Mouse (Mus musculus) hindbrain, embryonic 14.5 days (tissue): Measurements from ENCODE around the gene Igflr1. TPM values are rescaled to one million over a fixed set of nuclear protein-coding genes. Genes with fewer than 3 reads are reported as not detected.

Experiments
- ATAC-seq: fragments of 200-750 bp; cut with Nextera tagmentation; 2 replicates; pipeline ENCODE4 v1.8.0; 2017; ENCODE audit warnings: moderate number of reproducible peaks, mild to moderate bottlenecking, moderate TSS enrichment, moderate library complexity; ENCODE audit not compliant: low FRiP score
- DNase-seq: peaks from one replicate; pipeline ENCODE4 v3.0.0-alpha.2; 2015; ENCODE audit warnings: low spot score
- H3K27ac ChIP-seq: fragments of 300-500 bp; sonication (generic); 2 replicates; pipeline ENCODE4 v1.5.1; 2014; ENCODE audit warnings: mild to moderate bottlenecking, moderate library complexity
- H3K27me3 ChIP-seq: fragments of 300-500 bp; sonication (generic); 2 replicates; pipeline ENCODE4 v1.6.1; 2014; ENCODE audit warnings: mild to moderate bottlenecking, low read length, mixed read lengths; ENCODE audit not compliant: control insufficient read depth, insufficient read depth
- H3K36me3 ChIP-seq: fragments of 300-500 bp; sonication (generic); replicated peaks from 2 replicates; pipeline ENCODE4 v1.6.1; 2014; ENCODE audit not compliant: control insufficient read depth, insufficient read depth
- H3K4me1 ChIP-seq: fragments of 300-500 bp; sonication (generic); replicated peaks from 2 replicates; pipeline ENCODE4 v1.6.1; 2014; ENCODE audit warnings: antibody characterized with exemption, low read length, mixed read lengths; ENCODE audit not compliant: control insufficient read depth, insufficient read depth
- H3K4me2 ChIP-seq: fragments of 300-500 bp; sonication (generic); replicated peaks from 2 replicates; pipeline ENCODE4 v1.6.1; 2014; ENCODE audit warnings: mild to moderate bottlenecking, moderate library complexity
- H3K4me3 ChIP-seq: fragments of 300-500 bp; sonication (generic); replicated peaks from 2 replicates; pipeline ENCODE4 v1.5.1; 2014; ENCODE audit warnings: mild to moderate bottlenecking, low read length
- H3K9ac ChIP-seq: fragments of 300-500 bp; sonication (generic); 2 replicates; pipeline ENCODE4 v1.6.1; 2014
- H3K9me3 ChIP-seq: fragments of 300-500 bp; sonication (generic); 2 replicates; pipeline ENCODE4 v1.6.1; 2016; ENCODE audit warnings: low read length; ENCODE audit not compliant: control insufficient read depth
- WGBS: fragments of 180-500 bp; shearing (Covaris S2); extraction: QIAGEN DNeasy Blood & Tissue Kit; methylation state at CpG from one replicate; pipeline ENCODE4 v1.1.7; 2014; 5-methylcytosine and 5-hydroxymethylcytosine counted together
- polyA plus RNA-seq: library from polyadenylated mRNA; unstranded; fragments of >200 nt; fragmentation: Nextera tagmentation; extraction: Ambion mirVana; gene quantifications from 2 replicates; pipeline ENCODE4 v1.2.1, GENCODE M21; 2014

Gene Igflr1
- polyA plus RNA-seq, 1 experiment from 2014 or later = 2.2 TPM

- peaks cover 27% of the 10 kb centered on the region for H3K4me1 ChIP-seq
- peaks cover 28% of the 10 kb centered on the region for H3K36me3 ChIP-seq
- no peaks in the 10 kb centered on the region for H3K27me3 ChIP-seq
- peak within 1 kb of the TSS; percentile 82 for H3K9ac ChIP-seq
- peak within 1 kb of the TSS; percentile 62 for H3K4me3 ChIP-seq
- peak within 1 kb of the TSS; percentile 99 for H3K4me2 ChIP-seq
- peak; percentile 91 for ATAC-seq
- WGBS = under 1% methylated on average over 20 of the region's 20 CpGs
- peak within 1 kb of the TSS; percentile 65 for H3K27ac ChIP-seq
- DNase-seq = peak; percentile 96
- no peaks in the 10 kb centered on the region for H3K9me3 ChIP-seq
Observed at GRCm38 (mm10) chr7:30559443-30559954, 5.7 kb upstream of the Igflr1 start, which contains the start of gene Lin37. Gene Lin37, minus strand, starts transcription at chr7:30559838.

DNA sequence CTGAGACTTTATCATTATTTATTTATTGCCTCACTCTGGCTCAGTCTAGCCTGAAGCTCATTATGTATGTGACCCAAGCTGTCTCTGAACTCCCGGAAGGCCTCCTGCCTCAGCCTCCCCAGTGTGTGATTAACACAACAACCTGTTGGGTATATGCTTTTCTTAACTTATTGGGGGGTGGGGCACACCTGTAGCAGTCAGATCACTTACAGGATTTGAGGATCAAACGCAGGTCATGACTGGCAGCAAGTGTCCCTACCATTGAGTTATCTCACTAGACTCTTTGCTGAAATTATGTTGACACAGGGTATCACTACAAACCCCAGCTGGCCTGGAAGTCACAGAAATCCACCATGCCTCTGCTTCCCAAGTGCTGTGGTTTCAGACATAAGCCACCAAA, 4.9 kb upstream of the Igflr1 start:
- peak overlapping the region; percentile 99; the same call in 1 of the 2 replicates for H3K4me2 ChIP-seq
- no peaks in the 10 kb centered on the region for H3K27me3 ChIP-seq
- no peak for DNase-seq
- H3K36me3 ChIP-seq = peaks cover 25% of the 10 kb centered on the region
- H3K4me1 ChIP-seq = peaks cover 27% of the 10 kb centered on the region
- WGBS = 64% methylated on average over 2 of the region's 2 CpGs
- H3K9ac ChIP-seq = no peak overlapping the region
- peak overlapping the region; percentile 65 for H3K27ac ChIP-seq
- no peaks in the 10 kb centered on the region for H3K9me3 ChIP-seq
- H3K4me3 ChIP-seq = peak overlapping the region; percentile 62; the same call in 1 of the 2 replicates
- ATAC-seq = no peak

DNA sequence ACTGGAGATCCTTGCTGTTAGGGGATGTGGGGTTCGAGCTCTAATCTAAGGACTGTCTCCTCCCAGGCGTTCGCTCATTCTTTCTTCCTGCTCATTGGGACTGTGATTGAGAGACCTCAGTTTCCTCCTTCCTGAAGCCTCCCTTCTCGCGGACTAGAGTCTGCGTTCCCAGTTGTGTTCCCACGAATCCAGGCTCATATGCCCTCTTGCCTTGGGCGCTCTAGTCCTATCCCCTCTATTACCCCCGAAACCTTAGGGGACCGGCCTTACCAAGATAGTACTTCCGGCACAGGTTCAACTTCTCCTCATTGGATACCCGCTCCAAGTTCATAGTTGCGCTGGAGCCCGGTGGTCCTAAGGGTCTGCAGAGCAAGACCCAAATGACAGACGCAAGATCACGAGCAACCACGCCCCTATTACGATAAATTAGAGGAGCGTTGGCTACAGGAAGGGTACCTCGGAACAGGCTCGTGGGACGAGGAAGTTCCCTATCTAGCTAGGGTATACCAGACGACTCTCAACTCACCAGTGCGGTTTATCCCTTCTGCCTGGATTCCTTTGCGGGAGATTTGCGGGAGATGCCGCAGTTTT, 2.6 kb upstream of the Igflr1 start:
- peak overlapping the region; percentile 62 for H3K4me2 ChIP-seq
- 2% methylated on average over 27 of the region's 27 CpGs for WGBS
- H3K27ac ChIP-seq = peak overlapping the region; percentile 58
- no peaks in the 10 kb centered on the region for H3K27me3 ChIP-seq
- no peaks in the 10 kb centered on the region for H3K9me3 ChIP-seq
- H3K4me3 ChIP-seq = peak overlapping the region; percentile 68
- DNase-seq (no peak), ATAC-seq (peak; percentile 10; the same call in 1 of the 2 replicates)
- H3K9ac ChIP-seq = peak overlapping the region; percentile 76
- peaks cover 27% of the 10 kb centered on the region for H3K36me3 ChIP-seq
- peaks cover 27% of the 10 kb centered on the region for H3K4me1 ChIP-seq

DNA sequence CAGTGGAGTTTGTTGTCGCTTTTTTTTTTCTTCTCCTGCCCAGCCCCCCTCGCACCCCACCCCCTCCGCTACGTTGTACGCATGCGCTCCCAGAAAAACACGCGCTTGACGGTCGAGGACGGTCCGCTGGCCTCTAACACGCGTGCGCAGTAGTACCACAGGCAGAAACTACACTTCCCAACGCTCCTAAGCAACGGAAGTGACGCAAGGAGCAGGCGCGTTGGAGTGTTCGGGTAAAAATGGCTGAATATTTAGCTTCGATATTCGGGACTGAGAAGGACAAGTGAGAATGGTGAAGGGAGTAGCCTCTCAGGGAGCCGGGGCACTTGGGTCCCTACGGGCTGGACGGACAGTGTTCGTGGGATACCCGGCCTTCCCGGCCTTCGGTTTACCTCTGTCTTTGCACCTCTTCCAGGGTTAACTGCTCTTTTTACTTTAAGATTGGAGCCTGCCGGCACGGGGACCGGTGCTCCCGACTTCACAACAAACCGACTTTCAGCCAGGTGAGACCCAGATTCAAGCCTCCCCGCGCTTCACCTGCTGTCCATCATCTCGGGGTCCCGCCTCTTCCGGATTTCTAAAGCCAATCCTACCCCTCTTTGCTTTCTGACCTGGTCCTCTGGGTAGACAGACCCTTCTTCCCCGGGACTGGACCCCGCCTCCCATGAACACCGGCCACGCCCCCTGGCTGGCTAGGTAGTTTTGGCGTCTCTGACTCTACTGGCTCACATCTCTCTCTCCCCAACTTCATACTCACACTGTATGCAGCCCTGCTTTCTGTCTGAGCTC, 1.9 kb upstream of the Igflr1 start, which contains the start of the genes U2af1l4, Gm49396 and Psenen:
TSS of gene U2af1l4 (plus strand) at position 185 of the 789 bp plus-strand sequence.
TSS of gene Gm49396 (plus strand) at position 228 of the 789 bp plus-strand sequence.
TSS of gene Psenen (minus strand) at position 511 of the 789 bp plus-strand sequence.
- DNase-seq = peak; percentile 99
- Histone ChIP-seq H3K27me3 (no peaks in the 10 kb centered on the region), H3K4me3 (peak within 1 kb of the TSS; percentile 68), H3K27ac (peak within 1 kb of the TSS; percentile 92), H3K9me3 (no peaks in the 10 kb centered on the region), H3K9ac (peak within 1 kb of the TSS; percentile 76), H3K4me2 (peak within 1 kb of the TSS; percentile 62), H3K36me3 (peaks cover 33% of the 10 kb centered on the region), H3K4me1 (peaks cover 24% of the 10 kb centered on the region)
- peak; percentile 85 for ATAC-seq
- under 1% methylated on average over 45 of the region's 45 CpGs for WGBS

- peak overlapping the region; percentile 92; the same call in 1 of the 2 replicates for H3K27ac ChIP-seq
- H3K9me3 ChIP-seq = no peaks in the 10 kb centered on the region
- peaks cover 38% of the 10 kb centered on the region for H3K36me3 ChIP-seq
- H3K27me3 ChIP-seq = no peaks in the 10 kb centered on the region
- peak overlapping the region; percentile 76 for H3K9ac ChIP-seq
- WGBS = 29% methylated on average over 6 of the region's 6 CpGs
- peak overlapping the region; percentile 62 for H3K4me2 ChIP-seq
- H3K4me1 ChIP-seq = peaks cover 18% of the 10 kb centered on the region
- peak overlapping the region; percentile 68 for H3K4me3 ChIP-seq
- ATAC-seq (no peak), DNase-seq (no peak)
Observed at GRCm38 (mm10) chr7:30563906-30564280, 1.3 kb upstream of the Igflr1 start.

DNA sequence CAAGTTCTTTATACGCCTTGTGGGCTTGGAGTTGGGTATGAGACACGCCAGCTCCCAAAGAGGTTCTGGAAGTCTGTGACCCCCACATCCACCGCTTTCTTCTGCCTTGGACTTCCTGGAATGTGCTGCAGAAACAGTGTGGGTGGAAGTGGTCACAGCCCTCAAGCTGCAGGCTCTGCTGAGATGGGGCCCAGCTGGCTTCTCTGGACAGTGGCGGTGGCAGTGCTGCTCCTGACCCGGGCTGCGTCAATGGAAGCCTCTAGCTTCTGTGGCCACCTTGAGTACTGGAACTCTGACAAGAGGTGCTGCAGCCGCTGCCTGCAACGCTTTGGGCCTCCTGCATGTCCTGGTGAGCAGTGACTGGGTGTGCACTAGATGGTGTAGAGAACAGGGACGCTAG, 806 bp downstream of the Igflr1 start:
- Histone ChIP-seq H3K9ac (no peak overlapping the region), H3K27ac (no peak overlapping the region), H3K27me3 (no peaks in the 10 kb centered on the region), H3K4me2 (no peak overlapping the region), H3K4me3 (no peak overlapping the region), H3K36me3 (peaks cover 60% of the 10 kb centered on the region), H3K9me3 (no peaks in the 10 kb centered on the region), H3K4me1 (peaks cover 12% of the 10 kb centered on the region)
- DNase-seq = no peak
- 91% methylated on average over 9 of the region's 9 CpGs for WGBS
- ATAC-seq = no peak

DNA sequence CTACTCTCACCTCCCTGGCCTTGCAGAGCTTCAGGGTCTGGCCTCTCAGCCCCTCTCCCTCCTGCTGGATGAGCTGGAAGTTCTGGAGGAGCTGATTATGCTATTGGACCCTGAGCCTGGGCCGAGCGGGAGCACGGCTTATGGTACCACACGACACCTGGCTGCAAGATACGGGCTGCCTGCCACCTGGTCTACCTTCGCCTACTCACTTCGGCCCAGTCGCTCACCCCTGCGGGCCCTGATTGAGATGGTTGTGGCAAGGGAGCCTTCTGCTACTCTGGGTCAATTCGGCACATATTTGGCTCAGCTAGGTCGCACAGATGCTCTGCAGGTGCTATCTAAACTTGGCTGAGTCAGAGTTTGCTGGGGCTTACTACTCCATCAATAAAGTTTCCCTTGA, 2.3 kb downstream of the Igflr1 start:
- peaks cover 8% of the 10 kb centered on the region for H3K4me1 ChIP-seq
- no peaks in the 10 kb centered on the region for H3K9me3 ChIP-seq
- H3K9ac ChIP-seq = no peak overlapping the region
- no peaks in the 10 kb centered on the region for H3K27me3 ChIP-seq
- no peak overlapping the region for H3K4me3 ChIP-seq
- ATAC-seq = no peak
- WGBS = 93% methylated on average over 11 of the region's 11 CpGs
- H3K27ac ChIP-seq = no peak overlapping the region
- H3K36me3 ChIP-seq = peaks cover 75% of the 10 kb centered on the region
- H3K4me2 ChIP-seq = no peak overlapping the region
- no peak for DNase-seq

DNA sequence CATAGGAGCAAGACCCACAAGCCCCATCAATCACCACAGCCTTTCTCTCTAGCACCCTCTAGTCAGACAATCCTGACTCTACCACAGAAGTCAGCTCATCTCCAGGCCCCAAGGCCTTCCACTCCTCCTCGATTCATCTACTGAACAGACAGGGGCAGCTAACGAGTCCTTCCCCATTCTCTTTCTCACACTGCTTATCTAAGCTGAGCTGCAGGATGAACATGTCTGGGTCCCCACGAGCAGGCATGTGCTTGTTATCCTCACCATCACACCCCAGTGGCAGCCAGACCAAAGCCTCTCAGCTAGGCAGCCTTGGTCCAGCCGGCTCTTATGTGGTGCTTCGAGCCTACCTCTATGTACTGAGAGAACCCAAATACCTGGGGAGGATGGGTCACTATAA, 7.2 kb downstream of the Igflr1 start:
- Histone ChIP-seq H3K36me3 (peaks cover 99% of the 10 kb centered on the region), H3K4me3 (no peak overlapping the region), H3K9ac (no peak overlapping the region), H3K27ac (no peak overlapping the region), H3K4me2 (no peak overlapping the region), H3K4me1 (no peaks in the 10 kb centered on the region), H3K27me3 (no peaks in the 10 kb centered on the region), H3K9me3 (no peaks in the 10 kb centered on the region)
- no peak for ATAC-seq
- 92% methylated on average over 5 of the region's 5 CpGs for WGBS
- DNase-seq = no peak

- DNase-seq (no peak), ATAC-seq (no peak)
- Histone ChIP-seq H3K4me1 (no peaks in the 10 kb centered on the region), H3K36me3 (peaks cover 100% of the 10 kb centered on the region), H3K9ac (no peak overlapping the region), H3K27ac (no peak overlapping the region), H3K4me2 (no peak overlapping the region), H3K4me3 (no peak overlapping the region), H3K9me3 (no peaks in the 10 kb centered on the region), H3K27me3 (no peaks in the 10 kb centered on the region)
- WGBS = 83% methylated on average over 2 of the region's 2 CpGs
Observed at GRCm38 (mm10) chr7:30572969-30573368, 7.7 kb downstream of the Igflr1 start.
